Mouse (Mus musculus): ENCODE results near the gene 6430571L13Rik. TPM values are rescaled to one million over a fixed set of nuclear protein-coding genes. Genes with fewer than 3 reads are reported as not detected.

Gene 6430571L13Rik
- total and polyA plus RNA-seq, 3 experiments = 0.09 to 0.72 (median 0.11) TPM

DNA sequence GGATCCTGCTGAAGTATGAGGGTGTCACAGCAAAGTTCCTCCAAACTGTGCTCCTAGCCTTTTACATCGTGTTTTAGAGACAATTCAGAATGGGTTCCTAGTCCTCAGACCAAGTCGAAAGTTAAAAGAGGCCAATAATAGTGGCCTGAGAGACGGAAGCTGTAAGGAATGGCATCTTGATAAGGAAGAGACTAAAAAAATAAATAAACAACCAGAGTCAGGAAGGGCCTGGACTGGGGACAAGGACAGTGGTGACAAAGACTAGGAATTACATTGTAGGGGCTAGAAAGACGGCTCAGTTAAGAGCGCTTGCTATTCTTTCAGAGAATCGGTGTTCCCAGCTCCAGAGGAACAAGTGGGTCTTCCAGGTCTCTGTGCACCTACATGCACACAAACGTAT is 37.8 kb upstream of the 6430571L13Rik start:
- in situ Hi-C loops (cut with MboI; ENCODE audit: low pct_ligation_motif_present, low pct_unique_long_range_greater_than_20kb, low sequenced_read_pairs) = no loop called here
- TF ChIP-seq MEF2A (IDR thresholded peaks at IDR 0.05; ENCODE audit: borderline replicate concordance, low read depth, low read length) (no peak), MXI1 (IDR thresholded peaks at IDR 0.05; ENCODE audit: low read depth, low read length) (no peak), CTCF (conservative IDR thresholded peaks at IDR 0.05 in 1 of 2, IDR thresholded peaks at IDR 0.05 in 1 of 2; ENCODE audit: low read depth in 2 of 2, low read length in 2 of 2) (no peak), ETS1 (conservative IDR thresholded peaks at IDR 0.05; ENCODE audit: low read depth, low read length) (no peak), ELF1 (IDR thresholded peaks at IDR 0.05; ENCODE audit: low read depth, low read length) (no peak), TCF12 (IDR thresholded peaks at IDR 0.05; ENCODE audit: low read depth, low read length) (no peak), POLR2A (IDR thresholded peaks at IDR 0.05; ENCODE audit: low read depth, low read length) (no peak), MAFK (IDR thresholded peaks at IDR 0.05; ENCODE audit: insufficient replicate concordance, low read length) (no peak), IRF4 (IDR thresholded peaks at IDR 0.05; ENCODE audit: low read depth, low read length) (no peak), MAZ (IDR thresholded peaks at IDR 0.05; ENCODE audit: low read depth, low read length) (no peak), JUND (conservative IDR thresholded peaks at IDR 0.05; ENCODE audit: low read depth, low read length) (no peak), ZKSCAN1 (IDR thresholded peaks at IDR 0.05; ENCODE audit: borderline replicate concordance, low read depth, low read length) (no peak), ZNF384 (IDR thresholded peaks at IDR 0.05; ENCODE audit: low read depth, low read length) (no peak), POLR2AphosphoS2 (IDR thresholded peaks at IDR 0.05; ENCODE audit: low read depth, low read length) (no peak), SIN3A (IDR thresholded peaks at IDR 0.05; ENCODE audit: low read length) (no peak), JUN (IDR thresholded peaks at IDR 0.05; ENCODE audit: insufficient read depth, low read depth, low read length) (no peak), CHD2 (IDR thresholded peaks at IDR 0.05; ENCODE audit: low read length) (no peak), USF1 (IDR thresholded peaks at IDR 0.05; ENCODE audit: low read depth, low read length) (no peak), SMC3 (IDR thresholded peaks at IDR 0.05; ENCODE audit: low read depth, low read length) (no peak), RCOR1 (conservative IDR thresholded peaks at IDR 0.05; ENCODE audit: low read depth, low read length) (no peak)
- dilution Hi-C loops (cut with MboI; ENCODE audit: extremely low pct_ligation_motif_present, extremely low pct_unique_long_range_greater_than_20kb, low sequenced_read_pairs) = no loop called here

DNA sequence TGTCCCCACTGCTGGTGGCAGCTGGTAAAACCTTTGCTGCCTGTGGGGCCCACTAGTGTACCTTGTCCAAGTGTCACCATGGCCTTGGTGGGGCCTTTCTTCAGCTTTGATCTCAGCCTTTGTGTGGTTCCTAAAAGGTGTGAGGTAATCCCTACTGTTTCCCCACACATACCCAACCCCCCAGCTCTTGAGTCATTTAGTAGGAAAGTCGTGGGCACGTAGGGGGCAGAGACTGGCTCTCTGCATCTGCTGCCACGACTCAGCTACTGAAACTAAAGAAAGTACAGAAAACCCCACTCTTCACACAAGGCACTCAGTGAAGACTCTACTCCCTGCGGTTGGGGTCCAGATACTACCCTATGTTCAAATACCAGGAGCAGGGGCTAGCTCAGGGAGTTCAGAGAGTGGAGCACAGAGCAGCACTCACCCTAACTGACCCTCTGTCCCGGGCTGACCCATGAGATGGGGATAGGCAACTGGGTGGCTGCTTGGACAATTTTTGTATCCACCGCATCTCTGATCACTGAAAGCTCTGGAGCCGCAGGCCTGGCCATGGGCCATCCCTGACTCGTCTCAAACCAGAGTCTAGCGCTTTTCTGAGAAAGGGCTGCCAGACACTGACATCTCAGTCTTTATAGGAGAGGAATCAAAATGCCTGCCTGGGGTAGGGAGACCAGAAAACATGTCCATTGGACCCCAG is 37.1 kb upstream of the 6430571L13Rik start:
- peaks cover 16 to 25% of the 10 kb centered on the region in 2 experiments for H3K36me3 ChIP-seq (replicated peaks in 1 of 2; ENCODE audit: control insufficient read depth in 1 of 2, insufficient read depth in 1 of 2, low read length in 1 of 2)
- peak overlapping the region; percentile 12; the same call in 1 of the 2 replicates for H3K9ac ChIP-seq (ENCODE audit: insufficient read depth, low read depth)
- no peak overlapping the region for H3K4me2 ChIP-seq (ENCODE audit: insufficient read depth, low read depth, poor library complexity, severe bottlenecking)
- H3K4me3 ChIP-seq (replicated peaks in 1 of 3; ENCODE audit: low read depth in 2 of 3, low read length in 2 of 3, poor library complexity in 1 of 3) = no peak overlapping the region
- dilution Hi-C loops (cut with MboI; ENCODE audit: extremely low pct_ligation_motif_present, extremely low pct_unique_long_range_greater_than_20kb, low sequenced_read_pairs) = no loop called here
- in situ Hi-C loops (cut with MboI; ENCODE audit: low pct_ligation_motif_present, low pct_unique_long_range_greater_than_20kb, low sequenced_read_pairs) = no loop called here
- peak overlapping the region; percentile 35 for H3K27ac ChIP-seq (ENCODE audit: insufficient read depth, low read depth)
- H3K9me3 ChIP-seq (replicated peaks; ENCODE audit: low read length) = no peaks in the 10 kb centered on the region
- peaks cover 50 to 57% of the 10 kb centered on the region in 2 experiments for H3K4me1 ChIP-seq (ENCODE audit: control insufficient read depth in 1 of 2, insufficient read depth in 2 of 2)
- DNase-seq (ENCODE audit: extremely low read depth) = peak; percentile 59
- no peaks in the 10 kb centered on the region for H3K27me3 ChIP-seq (replicated peaks)
- no peaks in the 10 kb centered on the region for H3K79me2 ChIP-seq (replicated peaks; ENCODE audit: control insufficient read depth, extremely low read depth, insufficient read depth, poor library complexity, severe bottlenecking)
- TF ChIP-seq POLR2AphosphoS2 (IDR thresholded peaks at IDR 0.05; ENCODE audit: low read depth, low read length) = no peak
- TF ChIP-seq MAFK (IDR thresholded peaks at IDR 0.05; ENCODE audit: insufficient replicate concordance, low read length) = 0 out of 2 replicates have a peak, but pooled peaks have one; percentile 37
- TF ChIP-seq RCOR1 (conservative IDR thresholded peaks at IDR 0.05; ENCODE audit: low read depth, low read length) = peak; percentile 77; the same call in 1 of the 2 replicates
- TF ChIP-seq MYC (IDR thresholded peaks at IDR 0.05; ENCODE audit: low read depth, low read length) = no peak
- TF ChIP-seq JUND (conservative IDR thresholded peaks at IDR 0.05; ENCODE audit: low read depth, low read length) = no peak
- peak; percentile 39; the same call in 1 of the 2 replicates for TF ChIP-seq TCF12 (IDR thresholded peaks at IDR 0.05; ENCODE audit: low read depth, low read length)
- TF ChIP-seq POLR2A (IDR thresholded peaks at IDR 0.05; ENCODE audit: low read depth, low read length) = no peak
- TF ChIP-seq ZMIZ1 (IDR thresholded peaks at IDR 0.05; ENCODE audit: low read depth, low read length) = 0 out of 2 replicates have a peak, but pooled peaks have one; percentile 28
- TF ChIP-seq MXI1 (IDR thresholded peaks at IDR 0.05; ENCODE audit: low read depth, low read length) = peak; percentile 16; the same call in 1 of the 2 replicates
- no peak for TF ChIP-seq USF1 (IDR thresholded peaks at IDR 0.05; ENCODE audit: low read depth, low read length)
- peak; percentile 75; the same call in 1 of the 2 replicates for TF ChIP-seq EP300 (IDR thresholded peaks at IDR 0.05; ENCODE audit: low read length)
- no peak; the same call in none of the 2 replicates for TF ChIP-seq RAD21 (IDR thresholded peaks at IDR 0.05; ENCODE audit: low read depth, low read length)
- TF ChIP-seq MAX (IDR thresholded peaks at IDR 0.05; ENCODE audit: low read length) = peak; percentile 51; the same call in 1 of the 2 replicates
- TF ChIP-seq NELFE (IDR thresholded peaks at IDR 0.05; ENCODE audit: low read depth, low read length) = no peak
- TF ChIP-seq IRF4 (IDR thresholded peaks at IDR 0.05; ENCODE audit: low read depth, low read length) = peak; percentile 85
- TF ChIP-seq NRF1 (IDR thresholded peaks at IDR 0.05; ENCODE audit: low read depth, low read length) = no peak
- TF ChIP-seq ELF1 (IDR thresholded peaks at IDR 0.05; ENCODE audit: low read depth, low read length) = no peak
- TF ChIP-seq ETS1 (conservative IDR thresholded peaks at IDR 0.05; ENCODE audit: low read depth, low read length) = peak; percentile 77
- TF ChIP-seq CHD2 (IDR thresholded peaks at IDR 0.05; ENCODE audit: low read length) = peak; percentile 85
- TF ChIP-seq SIN3A (IDR thresholded peaks at IDR 0.05; ENCODE audit: low read length) = peak; percentile 53
- no peak for TF ChIP-seq HCFC1 (IDR thresholded peaks at IDR 0.05; ENCODE audit: low read depth, low read length)
- TF ChIP-seq MAZ (IDR thresholded peaks at IDR 0.05; ENCODE audit: low read depth, low read length) = 0 out of 2 replicates have a peak, but pooled peaks have one; percentile 47

More for the DNA sequence above, 37.8 kb upstream of the 6430571L13Rik start:
- Histone ChIP-seq H3K27ac (ENCODE audit: insufficient read depth, low read depth) (no peak overlapping the region), H3K9me3 (replicated peaks; ENCODE audit: low read length) (no peaks in the 10 kb centered on the region), H3K36me3 (replicated peaks in 1 of 2; ENCODE audit: control insufficient read depth in 1 of 2, insufficient read depth in 1 of 2, low read length in 1 of 2) (peaks cover 16 to 25% of the 10 kb centered on the region in 2 experiments), H3K4me3 (replicated peaks in 1 of 3; ENCODE audit: low read depth in 2 of 3, low read length in 2 of 3, poor library complexity in 1 of 3) (no peak overlapping the region), H3K4me1 (ENCODE audit: control insufficient read depth in 1 of 2, insufficient read depth in 2 of 2) (peaks cover 53% of the 10 kb centered on the region in 2 experiments), H3K9ac (ENCODE audit: insufficient read depth, low read depth) (no peak overlapping the region), H3K79me2 (replicated peaks; ENCODE audit: control insufficient read depth, extremely low read depth, insufficient read depth, poor library complexity, severe bottlenecking) (peaks cover 2% of the 10 kb centered on the region; the same call in 1 of the 2 replicates), H3K4me2 (ENCODE audit: insufficient read depth, low read depth, poor library complexity, severe bottlenecking) (no peak overlapping the region), H3K27me3 (replicated peaks) (no peaks in the 10 kb centered on the region)
- no peak for DNase-seq (ENCODE audit: extremely low read depth)

Data from CH12.LX (cell line).